Mouse (Mus musculus): ENCODE data around the gene Gm21773.
"Not testable (repeated sequence)": the region's sequence is repeated elsewhere in the genome, so short reads cannot be mapped to it uniquely, and the experiment has no call there.

Gm21773 gene

DNA sequence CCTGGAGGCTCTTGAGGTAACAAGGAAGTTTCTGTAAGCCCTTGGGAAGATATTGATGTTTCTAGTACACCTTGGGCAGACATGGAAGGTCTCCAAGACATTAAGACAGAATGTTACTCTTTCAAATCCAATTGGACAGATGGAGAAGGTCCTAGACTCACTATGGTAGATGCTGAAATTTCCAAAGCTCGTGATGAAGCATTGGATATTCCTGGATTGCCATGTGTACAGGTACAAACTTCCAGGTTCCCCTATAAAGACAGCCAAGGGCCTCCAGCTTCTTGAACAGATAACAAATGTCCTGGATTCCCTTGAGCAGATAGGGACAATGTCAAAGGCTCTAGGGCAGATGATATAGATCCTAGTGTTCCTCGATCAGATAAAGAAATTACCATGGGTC, at the start of gene Gm21773:
Gene Gm21773 (minus strand): TSS at position 101 of the 400 bp plus-strand sequence.
- not testable (repeated sequence) for DNase-seq (ENCODE audit: low read depth, low spot score)

All from embryo, embryonic 11.5 days (tissue).